Mouse (Mus musculus) intestine, postnatal 0 days (tissue): ENCODE measurements around the gene Bcam. TPM values are rescaled to one million over a fixed set of nuclear protein-coding genes. Genes with fewer than 3 reads are reported as not detected.

Experiments
- ATAC-seq: fragments of 200-750 bp; cut with Nextera tagmentation; 2 replicates; pipeline ENCODE4 v1.8.0; 2017; ENCODE audit warnings: mild to moderate bottlenecking, moderate TSS enrichment, moderate library complexity
- H3K27ac ChIP-seq: fragments of 300-500 bp; sonication (generic); 2 replicates; pipeline ENCODE4 v1.5.1; 2014; ENCODE audit warnings: mild to moderate bottlenecking, low read depth, low read length, moderate library complexity
- H3K27me3 ChIP-seq: fragments of 300-500 bp; sonication (generic); replicated peaks from 2 replicates; pipeline ENCODE4 v1.6.1; 2014; ENCODE audit warnings: low read length, mixed read lengths; ENCODE audit not compliant: control insufficient read depth, insufficient read depth
- H3K36me3 ChIP-seq: fragments of 300-500 bp; sonication (generic); 2 replicates; pipeline ENCODE4 v1.6.1; 2014; ENCODE audit warnings: mild to moderate bottlenecking, moderate library complexity; ENCODE audit not compliant: control insufficient read depth, insufficient read depth
- H3K4me1 ChIP-seq: fragments of 300-500 bp; sonication (generic); replicated peaks from 2 replicates; pipeline ENCODE4 v1.6.1; 2014; ENCODE audit warnings: antibody characterized with exemption, low read length, mixed read lengths; ENCODE audit not compliant: control insufficient read depth, insufficient read depth
- H3K4me2 ChIP-seq: fragments of 300-500 bp; sonication (generic); replicated peaks from 2 replicates; pipeline ENCODE4 v1.6.1; 2014; ENCODE audit warnings: low read depth, mild to moderate bottlenecking, moderate library complexity
- H3K4me3 ChIP-seq: fragments of 300-500 bp; sonication (generic); 2 replicates; pipeline ENCODE4 v1.5.1; 2014; ENCODE audit warnings: low read depth, low read length
- H3K9ac ChIP-seq: fragments of 300-500 bp; sonication (generic); 2 replicates; pipeline ENCODE4 v1.6.1; 2014; ENCODE audit warnings: mild to moderate bottlenecking, low read depth, low read length
- H3K9me3 ChIP-seq: fragments of 300-500 bp; sonication (generic); 2 replicates; pipeline ENCODE4 v1.6.1; 2016; ENCODE audit warnings: mixed run types; ENCODE audit not compliant: control insufficient read depth
- CTCF ChIP-seq: sonication (generic); IDR thresholded peaks from 2 replicates; pipeline ENCODE4 v1.5.1; 2016; ENCODE audit warnings: low read depth, mild to moderate bottlenecking, control low read depth, antibody characterized with exemption, moderate library complexity
- WGBS: fragments of 180-500 bp; shearing (Covaris S2); extraction: QIAGEN DNeasy Blood & Tissue Kit; methylation state at CpG from one replicate; pipeline ENCODE4 v1.1.7; 2014; 5-methylcytosine and 5-hydroxymethylcytosine counted together
- polyA plus RNA-seq: library from polyadenylated mRNA; unstranded; fragments of >200 nt; fragmentation: Nextera tagmentation; extraction: Ambion mirVana; gene quantifications from 2 replicates; pipeline ENCODE4 v1.2.1, GENCODE M21; 2015

The Bcam gene
- polyA plus RNA-seq, 1 experiment from 2014 or later = 36.2 TPM

DNA sequence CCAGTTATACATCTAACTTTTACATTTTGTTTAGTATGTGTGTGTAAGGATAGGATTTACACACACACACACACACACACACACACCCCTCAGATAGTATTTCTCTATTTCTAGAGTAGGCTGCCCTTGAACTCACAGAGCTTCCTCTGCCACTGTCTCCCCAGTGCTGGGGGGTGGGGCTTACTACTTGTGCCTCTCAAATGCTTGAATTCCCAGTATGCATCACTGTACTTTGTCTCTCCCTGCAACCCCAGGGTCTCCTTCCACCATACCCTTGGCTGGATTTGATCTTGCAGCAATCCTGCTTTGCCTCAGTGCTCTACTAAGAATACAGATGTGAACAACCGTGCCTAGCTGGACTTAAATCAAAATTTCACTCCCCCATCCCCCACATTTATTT, 16.8 kb downstream of the Bcam start:
- Histone ChIP-seq H3K4me3 (no peak overlapping the region), H3K9ac (no peak overlapping the region), H3K27ac (no peak overlapping the region), H3K4me1 (peaks cover 11% of the 10 kb centered on the region; the same call in 1 of the 2 replicates), H3K36me3 (no peaks in the 10 kb centered on the region; the same call in 1 of the 2 replicates), H3K27me3 (no peaks in the 10 kb centered on the region), H3K4me2 (0 out of 2 replicates have a peak overlapping the region, but pooled peaks have one; percentile 9), H3K9me3 (no peaks in the 10 kb centered on the region)
- no peak for TF ChIP-seq CTCF
- ATAC-seq = no peak
- WGBS = 77% methylated on average over 1 of the region's 1 CpGs

DNA sequence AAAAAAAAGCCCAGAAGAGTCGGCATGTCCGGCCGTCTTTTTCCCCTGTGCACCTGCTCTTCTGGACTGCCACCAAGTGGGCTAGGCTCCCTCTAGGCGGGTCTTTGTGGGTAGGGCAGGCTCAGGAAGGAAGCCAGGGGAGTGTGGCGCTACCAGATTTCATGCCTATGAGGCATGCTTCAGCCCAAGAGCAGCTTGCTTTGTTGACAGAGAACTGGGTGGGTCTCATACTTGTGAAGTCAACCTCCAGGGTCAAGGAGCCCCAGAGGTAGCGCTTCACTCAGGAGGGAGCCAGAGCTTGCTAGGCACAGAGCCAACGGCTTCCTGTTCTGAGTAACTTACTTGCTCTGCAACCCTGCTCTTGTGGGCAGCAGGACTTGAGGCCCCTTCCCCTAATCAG, 17.2 kb downstream of the Bcam start:
- no peaks in the 10 kb centered on the region for H3K27me3 ChIP-seq
- no peaks in the 10 kb centered on the region for H3K9me3 ChIP-seq
- peaks cover 11% of the 10 kb centered on the region; the same call in 1 of the 2 replicates for H3K4me1 ChIP-seq
- 0 out of 2 replicates have a peak, but pooled peaks have one; percentile 23 for TF ChIP-seq CTCF
- H3K4me3 ChIP-seq = no peak overlapping the region
- no peaks in the 10 kb centered on the region; the same call in 1 of the 2 replicates for H3K36me3 ChIP-seq
- H3K9ac ChIP-seq = no peak overlapping the region
- 0 out of 2 replicates have a peak overlapping the region, but pooled peaks have one; percentile 9 for H3K4me2 ChIP-seq
- ATAC-seq = no peak
- no peak overlapping the region for H3K27ac ChIP-seq
- 42% methylated on average over 7 of the region's 7 CpGs for WGBS

DNA sequence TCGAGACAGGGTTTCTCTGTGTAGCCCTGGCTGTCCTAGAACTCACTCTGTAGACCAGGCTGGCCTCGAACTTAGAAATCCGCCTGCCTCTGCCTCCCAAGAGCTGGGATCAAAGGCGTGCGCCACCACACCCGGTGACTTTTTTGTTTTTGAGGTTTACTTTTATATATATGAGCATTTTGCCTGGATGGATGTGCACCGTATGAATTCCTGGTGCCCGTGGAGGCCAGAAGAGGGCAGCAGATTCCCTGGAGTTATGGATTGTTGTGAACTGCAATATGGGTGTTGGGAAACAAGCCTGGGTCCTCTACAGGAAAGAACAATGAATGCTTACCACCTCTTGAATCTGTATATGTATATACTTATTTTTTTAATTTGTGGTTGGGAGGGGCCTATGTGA, 18.2 kb downstream of the Bcam start:
- H3K27me3 ChIP-seq = no peaks in the 10 kb centered on the region
- 80% methylated on average over 8 of the region's 8 CpGs for WGBS
- H3K4me2 ChIP-seq = no peak overlapping the region

DNA sequence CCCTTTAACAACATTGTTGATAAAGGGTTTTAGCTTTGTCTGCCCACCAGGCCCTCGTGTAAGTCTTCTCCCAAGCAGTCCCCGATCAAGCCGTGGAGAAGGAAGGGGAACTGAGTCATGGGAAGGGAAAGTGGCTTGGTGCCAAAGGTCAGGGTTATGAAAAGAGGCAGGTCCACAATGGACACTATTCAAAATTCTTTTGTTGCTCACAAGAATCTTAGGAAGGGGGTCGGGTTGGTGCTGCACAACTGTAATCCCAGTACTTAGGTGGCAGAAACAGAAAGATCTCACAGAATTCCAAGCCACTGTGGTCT, 19.8 kb downstream of the Bcam start:
- TF ChIP-seq CTCF = no peak
- Histone ChIP-seq H3K4me1 (peaks cover 21% of the 10 kb centered on the region; the same call in 1 of the 2 replicates), H3K4me3 (no peak overlapping the region), H3K9me3 (no peaks in the 10 kb centered on the region), H3K27ac (peak overlapping the region; percentile 72; the same call in 1 of the 2 replicates), H3K9ac (no peak overlapping the region), H3K36me3 (no peaks in the 10 kb centered on the region; the same call in 1 of the 2 replicates), H3K4me2 (peak overlapping the region; percentile 86; the same call in 1 of the 2 replicates), H3K27me3 (no peaks in the 10 kb centered on the region)
- ATAC-seq = no peak
- 26% methylated on average over 4 of the region's 4 CpGs for WGBS

More for the DNA sequence above, 18.2 kb downstream of the Bcam start:
- no peak overlapping the region for H3K4me3 ChIP-seq
- H3K9me3 ChIP-seq = no peaks in the 10 kb centered on the region
- no peaks in the 10 kb centered on the region for H3K36me3 ChIP-seq
- peak; percentile 66 for TF ChIP-seq CTCF
- no peak for ATAC-seq
- no peak overlapping the region for H3K27ac ChIP-seq
- H3K4me1 ChIP-seq = peaks cover 11% of the 10 kb centered on the region; the same call in 1 of the 2 replicates
- no peak overlapping the region for H3K9ac ChIP-seq

DNA sequence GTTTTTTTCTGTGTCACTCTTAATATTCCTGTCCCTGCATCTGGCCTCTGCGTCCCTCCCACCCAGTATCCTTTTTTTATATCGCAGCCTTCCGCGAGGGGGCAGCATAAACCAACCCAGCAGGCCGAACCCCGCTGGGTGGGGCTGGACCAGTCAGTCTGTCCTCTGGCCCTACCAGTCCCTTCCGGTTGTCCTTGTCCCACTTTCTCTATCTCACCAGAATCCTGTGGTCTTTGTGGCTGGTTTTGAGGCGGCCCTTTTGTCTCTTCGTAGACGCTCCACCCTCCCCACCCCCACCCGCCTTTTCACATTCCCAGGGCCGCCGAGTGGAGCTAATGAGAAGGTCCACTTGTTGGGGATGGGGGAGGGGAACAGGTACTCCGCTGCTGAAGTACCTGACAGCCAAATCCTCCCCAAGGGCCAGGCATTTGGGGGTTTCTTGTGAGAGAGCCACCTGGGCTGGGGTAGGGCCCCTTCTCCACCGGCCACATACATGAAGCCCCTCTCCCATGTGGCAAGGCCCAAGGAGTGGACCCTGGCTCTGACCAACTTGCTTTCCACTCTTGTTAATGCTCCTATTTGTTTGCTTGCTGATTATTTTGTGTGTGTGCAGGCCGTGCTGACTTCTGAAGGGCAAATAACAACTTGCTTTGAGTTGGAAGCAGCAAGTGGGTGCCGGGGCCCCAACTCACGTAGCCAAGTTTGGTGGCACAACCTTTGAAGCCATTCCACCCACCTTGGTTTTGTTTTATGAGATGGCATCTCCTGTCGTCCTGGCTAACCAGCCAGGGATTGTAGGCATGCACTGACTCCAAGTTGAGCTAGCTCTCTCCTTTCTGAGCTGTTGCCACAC, 20.4 kb downstream of the Bcam start, which contains the start of gene Nectin2:
Gene Nectin2 (minus strand): TSS at position 267 of the 853 bp plus-strand sequence.
- H3K9ac ChIP-seq = peak within 1 kb of the TSS; percentile 93
- H3K9me3 ChIP-seq = no peaks in the 10 kb centered on the region
- peaks cover 21% of the 10 kb centered on the region; the same call in 1 of the 2 replicates for H3K4me1 ChIP-seq
- ATAC-seq = peak; percentile 73
- TF ChIP-seq CTCF = peak; percentile 91
- no peaks in the 10 kb centered on the region for H3K27me3 ChIP-seq
- H3K4me2 ChIP-seq = peak within 1 kb of the TSS; percentile 86
- H3K4me3 ChIP-seq = peak within 1 kb of the TSS; percentile 90
- H3K27ac ChIP-seq = peak within 1 kb of the TSS; percentile 94
- WGBS = 10% methylated on average over 19 of the region's 19 CpGs
- H3K36me3 ChIP-seq = peaks cover 3% of the 10 kb centered on the region; the same call in 1 of the 2 replicates
